Mouse (Mus musculus): ENCODE results near the gene Pgpep1l.

Gene Pgpep1l

GRCm38 (mm10) chr7:68258326-68259150 lies 5.5 kb downstream of the Pgpep1l start:
- DNase-seq, result peak in 1 of 2 experiments; percentile 14

DNA sequence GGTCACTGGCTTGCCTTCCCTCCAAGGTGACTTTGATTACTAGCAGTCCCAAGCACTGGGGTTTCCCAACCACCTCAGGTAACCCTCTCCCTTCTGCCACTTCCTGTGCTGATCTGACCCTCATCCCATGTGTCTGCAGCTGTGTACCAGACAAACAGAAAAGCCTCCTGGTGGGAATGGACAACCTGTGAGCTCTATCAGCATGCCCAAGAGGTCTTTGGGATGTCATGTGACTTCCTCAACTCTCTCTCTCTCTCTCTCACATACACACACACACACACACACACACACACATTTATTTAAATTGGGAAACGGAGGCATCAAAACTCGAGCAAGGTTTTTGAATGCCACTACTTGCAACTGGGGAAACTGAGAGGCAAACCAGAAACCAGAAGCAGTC lies 6.3 kb downstream of the Pgpep1l start:
- no peak for DNase-seq

- no peak for DNase-seq
Observed at GRCm38 (mm10) chr7:68250902-68251301, 13.1 kb downstream of the Pgpep1l start.

DNA sequence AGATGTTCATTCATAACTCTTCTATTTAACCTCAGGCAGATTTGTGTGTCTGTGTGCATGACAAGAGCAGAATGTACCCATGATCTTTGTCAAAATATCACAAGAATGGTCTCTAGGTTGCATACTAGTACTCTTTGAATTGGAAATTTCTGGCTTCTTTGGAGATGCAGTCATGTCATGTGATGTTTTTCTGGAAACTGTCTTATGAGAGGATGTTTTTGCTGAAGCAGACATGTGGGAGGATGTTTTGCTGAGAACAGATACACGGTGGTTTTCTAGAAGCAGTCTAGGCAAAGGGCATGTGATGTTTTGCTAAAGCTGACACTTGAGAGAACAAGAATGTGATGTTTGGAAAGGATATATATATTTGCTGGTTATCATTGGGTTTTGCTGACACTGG lies 13.6 kb downstream of the Pgpep1l start:
- no peak for DNase-seq

DNA sequence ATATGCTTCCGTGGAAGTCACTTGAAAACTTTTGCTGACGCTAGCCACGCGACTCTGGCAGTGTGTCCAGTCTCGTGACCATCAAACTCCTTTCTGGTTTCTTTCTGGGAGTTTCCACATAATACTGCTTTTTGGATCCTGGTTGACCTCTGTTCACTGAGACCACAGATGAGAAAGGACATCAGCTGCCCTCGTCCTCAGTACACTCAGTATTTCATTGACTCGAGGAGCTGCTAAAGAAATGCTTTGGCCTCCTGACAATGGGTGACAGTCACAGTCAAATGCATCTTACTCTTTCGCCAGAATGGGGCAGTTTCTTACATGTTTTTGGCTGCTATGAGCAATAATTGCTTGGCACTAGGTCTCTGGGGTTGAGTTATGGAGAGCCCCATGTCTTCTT lies 17.8 kb downstream of the Pgpep1l start:
- no peak for DNase-seq

DNA sequence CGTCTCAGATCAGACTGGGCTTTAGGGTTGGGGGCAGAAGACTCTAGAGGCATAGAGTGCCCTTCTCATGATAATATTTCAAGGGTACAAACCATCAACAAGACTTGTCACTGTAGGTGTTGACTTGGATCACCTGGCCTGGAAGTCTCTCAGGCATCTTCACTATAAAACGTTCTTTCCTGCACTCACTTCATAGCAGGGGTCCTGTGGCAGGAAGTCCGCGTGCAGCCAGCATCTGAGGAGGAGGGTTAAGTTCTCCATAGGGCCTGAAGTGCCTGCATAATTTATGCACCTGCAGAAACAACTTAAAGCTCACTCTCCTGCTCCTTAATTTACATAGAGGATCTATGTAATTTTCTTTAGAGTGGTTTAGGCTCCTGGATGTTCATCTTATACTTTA lies 18.4 kb downstream of the Pgpep1l start:
- no peak for DNase-seq

DNA sequence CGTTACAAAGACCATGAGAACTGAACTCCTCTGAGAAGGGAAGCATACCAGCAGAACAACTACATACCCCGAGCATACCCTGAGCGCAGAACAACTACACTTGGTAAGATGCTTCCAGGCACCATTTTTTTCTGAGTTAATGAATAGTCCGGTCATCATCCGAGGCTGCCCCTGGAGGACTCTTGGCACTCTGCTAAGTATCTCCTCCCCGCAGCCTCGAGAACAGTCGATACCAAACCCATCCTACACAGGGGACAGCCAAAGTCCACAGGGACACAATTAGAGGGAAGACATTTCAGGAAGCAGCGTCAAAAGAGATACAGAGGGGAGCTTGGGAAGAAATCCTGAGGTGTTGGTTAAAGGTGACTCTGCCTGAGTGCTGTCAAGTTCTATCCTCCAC lies 22.8 kb downstream of the Pgpep1l start:
- peak; percentile 47 to 50 for DNase-seq

- no peak for DNase-seq
Observed at GRCm38 (mm10) chr7:68239220-68239827, 24.7 kb downstream of the Pgpep1l start.

DNA sequence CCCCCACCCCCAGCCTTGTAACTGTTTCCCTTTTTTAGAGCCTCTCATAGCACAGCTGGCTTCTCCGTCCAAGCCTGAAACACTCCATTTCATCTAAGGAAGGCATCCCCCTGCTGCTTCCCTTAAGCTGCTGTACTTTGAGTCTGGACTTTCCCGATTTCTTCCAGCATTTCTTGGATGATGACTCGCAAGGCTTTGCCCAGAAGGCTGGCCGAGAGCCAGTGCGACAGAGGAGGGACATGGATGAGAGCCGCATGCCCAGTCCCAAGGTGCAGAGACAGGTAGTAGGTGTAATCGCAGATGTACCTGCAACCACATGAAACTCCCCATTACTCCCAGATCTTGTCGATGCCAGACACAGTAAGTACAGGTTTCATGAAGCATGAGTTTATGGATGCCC lies 27.2 kb downstream of the Pgpep1l start:
- peak; percentile 28 to 68 for DNase-seq

DNA sequence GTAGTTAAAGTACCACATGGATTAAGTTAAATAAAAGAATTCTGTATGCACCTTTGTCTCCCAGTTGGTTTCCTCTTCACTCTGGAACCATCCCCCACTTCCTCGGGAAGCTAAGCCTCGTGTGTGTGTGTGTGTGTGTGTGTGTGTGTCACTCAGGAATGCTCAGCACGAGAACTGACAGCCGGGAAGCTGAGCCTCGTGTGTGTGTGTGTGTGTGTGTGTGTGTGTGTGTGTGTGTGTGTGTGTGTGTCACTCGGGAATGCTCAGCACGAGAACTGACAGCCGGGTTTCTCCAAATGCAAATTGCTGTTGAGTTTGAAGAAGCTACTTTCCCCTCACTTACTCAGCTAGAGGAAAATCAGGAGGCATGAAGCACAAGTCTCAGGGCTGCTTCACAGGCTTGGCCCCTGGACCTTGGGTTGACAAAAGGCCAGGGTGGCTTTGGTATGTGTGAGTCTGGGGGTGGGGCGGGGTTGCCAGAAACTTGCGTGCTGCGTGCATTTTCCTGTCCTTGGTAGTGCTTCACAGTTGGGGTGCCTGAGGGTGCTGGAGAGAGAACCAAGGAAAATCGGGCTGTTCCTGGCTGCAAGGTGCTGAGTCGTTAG lies 30.3 kb downstream of the Pgpep1l start:
- peak; percentile 72 to 76 for DNase-seq

GRCm38 (mm10) chr7:68232521-68232920 lies 31.5 kb downstream of the Pgpep1l start:
- DNase-seq, result no peak

- no peak for DNase-seq
Observed at GRCm38 (mm10) chr7:68230831-68231230, 33.2 kb downstream of the Pgpep1l start.

DNA sequence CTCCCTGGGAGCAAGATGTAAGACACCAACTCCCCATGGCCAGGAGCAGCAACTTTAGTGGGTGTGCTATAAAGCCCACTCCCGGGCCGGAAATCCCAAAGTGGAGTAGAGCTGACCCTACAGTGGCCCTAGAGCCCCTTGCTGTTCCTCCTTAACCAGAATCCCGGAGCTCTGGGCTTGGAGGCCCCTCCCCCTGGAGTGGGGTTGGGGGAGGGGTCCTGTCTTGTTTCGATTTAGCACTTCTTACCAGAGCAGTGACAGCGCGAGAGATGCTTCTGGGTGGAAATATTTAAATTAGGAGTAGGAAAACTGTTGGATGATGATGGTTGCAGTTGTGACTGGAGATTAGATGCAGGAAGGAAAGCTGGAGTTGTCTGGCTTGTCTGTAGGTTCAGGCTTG lies 35.5 kb downstream of the Pgpep1l start:
- DNase-seq, result no peak

GRCm38 (mm10) chr7:68227621-68228020 lies 36.4 kb downstream of the Pgpep1l start:
- no peak for DNase-seq

DNA sequence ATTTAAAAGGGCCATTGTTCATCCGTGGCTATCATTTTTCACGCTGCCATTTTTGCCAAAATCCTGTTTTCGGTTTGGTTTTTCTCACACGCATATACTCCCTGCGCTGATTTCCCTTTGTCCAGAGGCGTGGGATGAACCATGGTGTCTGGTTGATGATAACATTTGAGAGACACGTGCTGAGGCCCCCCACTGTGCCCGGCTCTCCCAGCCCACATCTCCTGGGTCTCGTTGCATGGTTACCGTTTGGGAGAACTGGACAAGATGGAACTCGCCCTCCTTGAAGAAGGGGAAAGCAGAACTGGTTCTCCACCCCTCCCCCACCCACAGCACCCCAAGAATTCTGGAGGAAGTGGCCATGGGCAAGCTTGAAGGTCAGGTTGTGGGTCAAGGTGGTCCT lies 37.0 kb downstream of the Pgpep1l start:
- DNase-seq, result no peak

GRCm38 (mm10) chr7:68225427-68226054 lies 38.5 kb downstream of the Pgpep1l start:
- DNase-seq, result no peak

DNA sequence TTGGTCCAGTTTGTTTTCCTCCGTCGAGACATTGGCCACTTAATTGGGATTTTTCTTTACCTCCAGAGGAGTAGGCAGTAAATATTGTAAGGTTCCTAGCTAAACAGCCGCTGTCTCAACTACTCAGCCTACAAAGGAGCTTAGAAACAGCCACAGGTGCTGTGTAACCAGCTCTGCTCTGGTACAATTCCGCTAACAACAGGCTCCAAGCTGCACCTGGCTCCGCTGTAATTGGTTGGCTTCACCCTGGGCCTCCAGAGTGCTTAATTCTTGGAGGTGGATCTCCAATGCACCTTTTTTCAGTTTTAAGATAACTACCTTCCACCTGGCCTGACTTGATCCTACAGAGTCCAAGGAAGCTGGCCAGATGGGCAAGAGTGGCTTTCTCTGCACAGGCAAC lies 40.0 kb downstream of the Pgpep1l start:
- no peak for DNase-seq

GRCm38 (mm10) chr7:68223356-68223808 lies 40.7 kb downstream of the Pgpep1l start:
- DNase-seq, result peak; percentile 71 to 73

- peak in 1 of 2 experiments; percentile 15 for DNase-seq
Observed at GRCm38 (mm10) chr7:68221677-68222230, 42.3 kb downstream of the Pgpep1l start.

DNA sequence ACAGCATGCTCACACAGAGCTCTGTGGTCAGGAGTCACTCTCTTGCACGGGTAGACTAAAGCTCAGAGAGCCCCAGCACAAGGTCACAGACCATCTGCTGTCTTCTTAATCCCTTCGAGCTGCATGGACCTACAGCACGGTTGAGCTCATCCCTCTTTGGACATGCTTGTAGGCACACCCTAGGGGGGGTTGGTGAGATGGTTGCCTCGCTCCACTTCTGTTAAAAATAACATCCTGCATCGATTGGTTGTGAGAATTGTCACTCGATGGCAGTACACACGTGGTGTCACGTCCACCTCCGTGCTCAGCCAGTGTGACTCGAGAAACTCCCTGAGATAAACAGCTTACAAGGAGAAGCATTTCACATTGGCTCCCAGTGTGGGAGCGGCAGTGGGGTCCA lies 45.2 kb downstream of the Pgpep1l start:
- no peak for DNase-seq

GRCm38 (mm10) chr7:68215522-68216070 lies 48.4 kb downstream of the Pgpep1l start:
- no peak for DNase-seq

GRCm38 (mm10) chr7:68213842-68214241 lies 50.2 kb downstream of the Pgpep1l start:
- DNase-seq, result no peak

DNA sequence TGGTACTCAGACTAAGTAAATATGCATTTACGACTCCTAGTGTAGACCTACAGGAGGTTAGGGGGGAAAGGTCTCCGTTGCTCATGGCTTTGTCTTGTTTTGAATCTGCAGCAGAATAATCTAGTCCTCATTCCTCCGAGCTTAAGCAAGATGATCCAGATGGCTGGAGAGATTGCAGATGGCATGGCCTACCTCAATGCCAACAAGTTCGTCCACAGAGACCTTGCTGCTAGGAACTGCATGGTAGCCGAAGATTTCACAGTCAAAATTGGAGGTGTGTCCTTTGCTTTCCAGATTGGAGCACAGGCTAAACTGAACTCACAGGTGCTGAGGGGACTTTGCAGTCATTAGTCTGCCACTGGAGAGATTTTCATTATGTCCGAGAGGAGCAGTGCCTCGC lies 52.1 kb downstream of the Pgpep1l start:
- DNase-seq, result no peak

Data from kidney, postnatal 36 days (tissue).